Mouse (Mus musculus): ENCODE results near the gene Scrn3.

Gene Scrn3

DNA sequence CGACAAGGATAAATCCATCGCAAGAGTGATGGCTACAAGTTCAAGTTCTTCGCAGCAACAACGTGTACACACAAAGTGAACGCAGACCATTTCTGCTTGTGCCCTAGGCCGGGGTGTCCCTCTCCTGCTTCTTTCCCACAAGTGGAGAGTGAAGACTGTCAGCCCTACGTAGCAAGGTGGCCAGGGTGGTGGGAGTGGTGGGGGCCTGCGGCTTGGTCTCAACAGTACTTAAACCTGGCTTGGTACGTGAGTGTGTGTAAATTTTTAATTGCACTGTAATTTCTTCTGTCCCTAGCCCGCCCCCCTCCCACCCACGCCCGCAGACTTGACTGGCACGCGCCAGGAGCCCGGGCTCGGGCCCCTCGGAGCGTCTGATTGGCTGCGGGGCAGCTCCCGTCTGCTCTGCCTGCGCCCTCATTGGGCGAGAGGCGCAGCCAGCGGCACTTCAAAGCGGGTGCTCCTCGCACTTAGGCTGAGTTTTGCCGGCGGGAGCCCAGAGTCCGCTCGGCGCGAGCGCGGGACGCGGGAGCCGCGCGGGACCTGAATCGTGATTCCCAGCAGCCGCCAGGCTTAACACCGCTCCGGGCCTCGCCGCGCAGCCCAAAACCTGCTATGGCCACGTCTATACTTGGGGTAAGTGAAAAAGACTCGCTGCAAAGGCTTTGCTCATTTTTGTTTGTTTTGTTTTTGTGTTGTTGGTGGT is 40.8 kb upstream of the Scrn3 start, which contains the start of gene Sp9:
Gene Sp9 (plus strand): TSS at position 467 of the 703 bp plus-strand sequence.
- no peak for TF ChIP-seq GATA4 (IDR thresholded peaks at IDR 0.05; ENCODE audit: insufficient replicate concordance, low read length)

DNA sequence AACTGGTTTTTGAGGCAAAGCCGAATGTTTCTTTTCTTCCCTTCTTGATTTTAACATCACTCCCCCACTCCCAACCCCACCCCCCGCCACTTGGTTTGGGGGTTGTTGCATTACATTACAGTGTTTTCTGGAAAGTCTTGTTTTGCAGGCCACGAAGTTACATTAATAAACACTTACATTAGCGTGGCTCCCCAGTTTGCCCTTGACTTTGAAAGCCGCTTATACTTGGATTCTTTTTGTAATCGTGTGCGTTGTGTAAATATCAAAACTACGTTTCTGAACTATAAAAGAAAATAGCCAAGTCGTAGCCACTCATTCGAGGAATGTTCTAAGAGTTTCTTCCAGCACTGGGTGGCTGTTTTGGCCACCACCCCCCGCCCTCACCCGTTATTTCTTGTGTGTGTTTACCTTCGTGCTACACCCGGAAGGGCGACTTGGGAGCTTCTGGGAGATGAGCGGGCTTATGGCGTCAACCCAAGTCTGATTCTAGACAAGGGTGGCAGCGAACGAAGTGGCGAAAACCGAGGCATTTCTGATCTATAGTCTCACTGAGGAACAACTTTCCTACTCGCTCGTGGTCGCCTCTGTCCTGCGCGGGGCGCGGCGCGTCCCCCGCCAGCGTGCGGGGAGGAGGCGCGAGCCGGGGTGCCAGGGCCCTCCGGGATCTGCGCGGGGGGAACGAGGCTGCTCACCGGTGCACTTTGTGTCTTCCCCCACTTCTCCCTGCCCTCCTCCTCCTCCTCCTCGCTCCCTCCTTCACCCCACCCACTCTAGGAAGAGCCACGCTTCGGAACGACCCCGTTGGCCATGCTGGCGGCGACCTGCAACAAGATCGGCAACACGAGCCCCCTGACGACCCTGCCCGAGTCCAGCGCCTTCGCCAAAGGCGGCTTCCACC is 39.8 kb upstream of the Scrn3 start:
- no peak for TF ChIP-seq GATA4 (IDR thresholded peaks at IDR 0.05; ENCODE audit: insufficient replicate concordance, low read length)

DNA sequence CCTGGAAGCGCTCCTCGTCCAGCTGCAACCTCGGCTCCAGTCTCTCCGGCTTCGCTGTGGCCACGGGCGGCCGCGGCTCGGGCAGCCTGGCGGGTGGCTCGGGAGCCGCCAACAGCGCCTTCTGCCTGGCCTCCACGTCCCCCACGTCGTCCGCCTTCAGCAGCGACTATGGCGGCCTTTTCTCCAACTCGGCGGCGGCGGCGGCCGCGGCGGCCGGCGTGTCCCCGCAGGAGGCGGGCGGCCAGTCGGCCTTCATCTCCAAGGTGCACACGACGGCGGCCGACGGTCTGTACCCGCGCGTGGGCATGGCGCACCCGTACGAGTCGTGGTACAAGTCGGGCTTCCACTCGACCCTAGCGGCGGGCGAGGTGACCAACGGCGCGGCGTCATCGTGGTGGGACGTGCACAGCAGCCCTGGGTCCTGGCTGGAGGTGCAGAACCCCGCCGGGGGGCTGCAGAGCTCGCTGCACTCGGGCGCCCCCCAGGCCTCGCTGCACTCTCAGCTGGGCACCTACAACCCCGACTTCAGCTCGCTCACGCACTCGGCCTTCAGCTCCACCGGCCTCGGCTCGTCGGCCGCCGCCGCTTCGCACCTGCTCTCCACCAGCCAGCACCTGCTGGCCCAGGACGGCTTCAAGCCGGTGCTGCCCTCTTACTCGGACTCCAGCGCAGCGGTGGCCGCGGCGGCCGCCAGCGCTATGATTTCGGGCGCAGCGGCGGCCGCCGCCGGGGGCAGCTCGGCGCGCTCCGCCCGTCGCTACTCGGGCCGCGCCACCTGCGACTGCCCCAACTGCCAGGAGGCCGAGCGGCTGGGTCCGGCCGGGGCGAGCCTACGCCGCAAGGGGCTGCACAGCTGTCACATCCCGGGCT is 38.9 kb upstream of the Scrn3 start:
- no peak for TF ChIP-seq GATA4 (IDR thresholded peaks at IDR 0.05; ENCODE audit: insufficient replicate concordance, low read length)

- no peak for TF ChIP-seq GATA4 (IDR thresholded peaks at IDR 0.05; ENCODE audit: insufficient replicate concordance, low read length)
Observed at GRCm38 (mm10) chr2:73274119-73274920, 38.1 kb upstream of the Scrn3 start.

DNA sequence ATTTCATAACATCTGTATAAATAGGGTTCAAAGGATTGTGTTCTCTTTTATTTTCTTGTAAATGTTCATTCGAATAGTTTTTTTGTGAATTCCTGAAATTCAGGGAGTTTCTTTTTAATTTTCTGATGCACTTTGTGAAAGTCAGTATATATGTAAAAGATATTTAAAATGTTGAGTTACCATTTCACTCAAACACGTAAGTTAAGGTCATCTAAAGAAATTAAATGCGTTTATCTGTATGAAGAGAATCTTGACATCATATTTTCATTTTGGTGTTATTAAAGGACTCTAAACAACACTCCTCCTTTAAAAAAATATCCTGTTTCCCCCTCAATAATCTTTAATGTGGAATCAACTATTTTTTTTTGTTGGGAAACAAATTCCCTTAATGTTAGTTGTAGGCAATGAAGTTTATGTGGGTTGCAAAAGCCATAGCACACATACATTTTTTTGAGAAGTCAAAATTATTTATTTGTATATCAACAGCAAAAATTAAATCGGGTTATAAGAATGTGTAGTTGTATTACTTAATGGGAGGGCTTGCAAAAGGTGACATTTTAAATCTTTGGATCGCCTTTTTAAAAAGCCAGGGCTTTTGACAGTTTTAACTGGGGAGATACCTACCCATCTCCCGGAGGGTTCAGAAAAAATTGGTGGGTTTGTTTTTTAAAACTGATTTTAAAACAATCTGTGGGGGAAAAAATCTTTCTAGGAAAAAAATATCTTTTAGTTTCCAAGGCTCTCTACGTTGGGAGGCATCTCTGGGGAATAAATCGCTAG is 37.0 kb upstream of the Scrn3 start:
- TF ChIP-seq GATA4 (IDR thresholded peaks at IDR 0.05; ENCODE audit: insufficient replicate concordance, low read length): no peak

DNA sequence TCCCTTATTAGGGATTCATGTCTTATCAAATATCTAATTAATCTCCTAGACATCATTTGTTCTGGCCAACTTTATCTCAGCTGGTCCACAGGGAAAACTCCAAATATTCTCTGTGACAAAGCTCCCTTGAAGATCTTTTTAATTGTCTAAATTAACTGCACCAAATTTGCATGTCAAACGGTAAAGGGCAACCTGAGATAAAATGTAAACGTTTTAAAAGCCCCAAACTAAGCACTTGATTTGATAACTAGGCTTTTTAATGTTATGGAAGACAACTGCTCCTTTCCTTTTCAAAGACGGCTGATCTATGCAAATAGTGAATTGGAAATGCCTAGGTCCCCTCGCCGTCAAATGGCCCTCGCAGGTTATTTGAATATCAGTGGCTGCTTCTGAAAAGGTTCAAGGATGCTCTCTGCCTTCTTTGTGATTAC is 36.2 kb upstream of the Scrn3 start:
- no peak for TF ChIP-seq GATA4 (IDR thresholded peaks at IDR 0.05; ENCODE audit: insufficient replicate concordance, low read length)

GRCm38 (mm10) chr2:73277021-73277708 is 35.2 kb upstream of the Scrn3 start:
- no peak for TF ChIP-seq GATA4 (IDR thresholded peaks at IDR 0.05; ENCODE audit: insufficient replicate concordance, low read length)

DNA sequence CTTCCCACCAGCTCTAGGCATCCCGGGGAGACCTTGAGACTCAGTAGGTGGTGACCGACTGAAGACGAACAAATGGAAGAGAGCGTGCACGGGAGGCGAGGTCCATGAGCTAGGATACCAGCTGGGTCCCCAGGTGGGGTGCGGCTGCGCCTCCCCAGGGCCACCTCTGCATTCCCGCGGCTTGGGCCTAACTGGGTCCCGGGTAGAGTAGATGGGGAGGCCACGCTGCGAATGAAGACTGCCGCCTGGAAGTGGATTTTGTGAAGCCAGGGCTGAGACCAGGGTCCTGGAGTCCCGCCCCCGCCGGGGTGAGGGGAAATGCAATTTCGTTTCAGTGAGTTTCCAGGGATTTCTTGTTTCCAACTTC is 34.7 kb upstream of the Scrn3 start:
- TF ChIP-seq GATA4 (IDR thresholded peaks at IDR 0.05; ENCODE audit: insufficient replicate concordance, low read length): no peak

DNA sequence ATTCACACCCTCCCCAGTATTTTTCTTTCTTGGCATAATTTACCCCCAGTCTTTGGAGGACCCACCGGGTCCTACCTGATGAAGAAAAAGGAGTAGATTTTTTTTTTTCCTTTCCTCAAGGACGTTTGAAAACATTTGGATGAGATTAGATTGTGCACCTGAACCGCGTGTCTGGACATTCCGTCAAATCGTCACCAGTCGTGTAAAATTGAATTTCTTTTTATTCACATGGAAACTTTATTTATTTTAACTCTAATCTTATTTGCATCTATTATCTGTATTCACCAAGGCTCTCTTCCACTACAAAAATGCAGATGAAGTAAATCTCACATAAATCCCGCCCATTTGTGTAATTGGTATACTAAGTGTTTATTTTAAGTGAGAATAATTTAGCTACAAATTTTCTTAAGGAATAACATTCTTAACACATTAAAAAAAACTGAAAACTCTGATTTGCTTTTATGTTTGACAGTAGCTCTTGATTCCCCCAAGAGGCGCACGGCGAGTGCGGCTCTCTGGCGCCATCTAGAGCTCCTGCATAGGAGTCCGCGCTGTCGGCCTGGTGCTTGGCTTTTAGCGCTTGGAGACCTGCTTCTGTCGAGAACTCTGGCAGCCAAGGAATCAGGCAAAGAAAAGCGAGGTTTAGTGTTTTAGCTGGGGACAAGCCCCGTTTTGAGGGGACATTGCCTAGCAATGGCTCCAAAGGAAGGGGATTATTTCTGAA is 34.1 kb upstream of the Scrn3 start:
- no peak for TF ChIP-seq GATA4 (IDR thresholded peaks at IDR 0.05; ENCODE audit: insufficient replicate concordance, low read length)

DNA sequence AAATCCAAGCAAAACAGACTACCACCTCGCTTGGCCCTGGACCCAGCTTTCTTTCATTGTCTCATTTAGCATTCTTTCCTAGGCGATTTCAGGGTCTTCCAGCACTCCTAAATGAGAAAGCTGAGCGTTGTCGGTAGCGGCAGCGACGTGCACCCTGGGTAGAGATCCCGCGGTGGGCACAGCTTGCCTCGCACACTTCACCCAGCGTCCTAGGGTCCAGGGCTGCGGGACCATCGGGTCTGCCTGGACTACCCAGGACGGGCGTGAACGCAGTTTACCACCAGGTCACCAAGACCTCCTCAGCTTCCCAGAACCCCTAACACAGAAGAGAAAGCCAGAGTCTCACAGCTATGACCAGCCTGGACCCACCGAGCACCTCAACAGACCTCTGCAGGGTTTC is 33.5 kb upstream of the Scrn3 start:
- no peak for TF ChIP-seq GATA4 (IDR thresholded peaks at IDR 0.05; ENCODE audit: insufficient replicate concordance, low read length)

- TF ChIP-seq GATA4 (IDR thresholded peaks at IDR 0.05; ENCODE audit: insufficient replicate concordance, low read length): no peak
Observed at GRCm38 (mm10) chr2:73279271-73280038, 32.9 kb upstream of the Scrn3 start.
